Comparison of ENCODE assay signal across 8 mouse cellular contexts in the genomic region with DNA sequence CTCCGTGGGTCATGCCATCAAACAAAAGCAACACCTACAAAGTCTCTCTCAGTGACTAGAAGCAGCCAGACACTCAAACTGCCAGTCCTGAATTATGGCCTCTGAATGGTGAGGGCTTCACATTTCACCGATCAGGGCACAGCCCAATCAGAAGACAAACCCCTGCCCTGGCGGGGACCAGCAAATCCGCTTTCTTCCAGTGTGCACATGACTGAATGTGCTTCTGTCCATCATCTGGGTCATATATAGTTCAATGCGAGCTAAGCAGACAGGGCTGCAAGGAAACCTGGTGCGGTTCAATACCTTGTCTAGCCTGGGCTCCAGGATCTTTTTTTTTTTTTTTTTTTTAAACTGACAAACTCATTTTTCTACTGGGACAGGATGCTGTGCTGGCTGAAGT.
A peak's percentile ranks its signal among the peaks of the same experiment; 100 is the strongest.
DNase-seq lines count a peak whose midpoint lies in the region; ATAC-seq and TF ChIP-seq lines count a peak whose summit lies in the region.

No protein-coding gene starts in this region.

- H3K9me3 ChIP-seq in forebrain, postnatal 0 days (ENCODE audit: low read length): no peaks in the 10 kb centered on the region

- peak; percentile 38 for DNase-seq in T-cell, adult 2 months (ENCODE audit: low spot score)
- peak; percentile 9 for DNase-seq in cerebellum, adult 11-12 months
- peak; percentile 68 for DNase-seq in forebrain, postnatal 0 days
- peak; percentile 29 to 54 for DNase-seq in layer of hippocampus, postnatal 10 days (ENCODE audit: low spot score in 2 of 2)
- DNase-seq in lung, postnatal 4 days: peak; percentile 60 to 80
- DNase-seq in retina, postnatal 1 day: peak; percentile 94
- peak; percentile 58 for DNase-seq in yolk sac, embryonic 10.5 days (ENCODE audit: low spot score)

- WGBS in forebrain, postnatal 0 days: 6% methylated on average over 6 of the region's 6 CpGs

- H3K27ac ChIP-seq in forebrain, postnatal 0 days (ENCODE audit: low read depth, low read length): peak overlapping the region; percentile 90

- H3K4me3 ChIP-seq in forebrain, postnatal 0 days (ENCODE audit: low read depth, low read length): peak overlapping the region; percentile 58

- no peaks in the 10 kb centered on the region for H3K27me3 ChIP-seq in forebrain, postnatal 0 days (ENCODE audit: insufficient read depth, low read length)

- TF ChIP-seq CTCF in forebrain, postnatal 0 days (IDR thresholded peaks at IDR 0.05; ENCODE audit: low read depth): no peak

- ATAC-seq in forebrain, postnatal 0 days: peak; percentile 92
- ATAC-seq in hematopoietic stem cell, adult 5-6 weeks (replicated peaks in 1 of 2; ENCODE audit: insufficient read depth in 1 of 2, low FRiP score in 2 of 2, low TSS enrichment in 1 of 2, low read depth in 1 of 2, poor library complexity in 2 of 2, severe bottlenecking in 2 of 2): peak; percentile 85 to 91

- H3K36me3 ChIP-seq in forebrain, postnatal 0 days (ENCODE audit: insufficient read depth): no peaks in the 10 kb centered on the region

- peak overlapping the region; percentile 70 for H3K9ac ChIP-seq in forebrain, postnatal 0 days

- peak overlapping the region; percentile 76 for H3K4me2 ChIP-seq in forebrain, postnatal 0 days (ENCODE audit: low read depth)

- 0 out of 2 replicates have a peak, but pooled peaks cover 3% of the 10 kb centered on the region for H3K4me1 ChIP-seq in forebrain, postnatal 0 days (ENCODE audit: insufficient read depth)

Comparison
In these comparisons a context has a peak if more than half of its experiments do, and no peak if none do; other contexts are left out.
1. Peak in every context shown above with its lines: DNase-seq, ATAC-seq, H3K4me3 ChIP-seq and H3K27ac ChIP-seq.
2. DNase-seq: peak in every context shown above with its lines; median percentile 94 in retina, postnatal 1 day; 70 in lung, postnatal 4 days; 68 in forebrain, postnatal 0 days; 58 in yolk sac, embryonic 10.5 days; 42 in layer of hippocampus, postnatal 10 days; 38 in T-cell, adult 2 months; 9 in cerebellum, adult 11-12 months.